Mouse (Mus musculus): ENCODE measurements at regions not wholly inside any gene's neighbourhood (a gene's known extent, or its start where the extent isn't known, plus 50 kb on each side); places are given as distances from the start of the nearest gene placed in this dataset.

GRCm38 (mm10) chr2:57424879-57425278, 187.4 kb downstream of the Gpd2 start:
- WGBS (ENCODE audit: insufficient replicate concordance), result 71% methylated on average over 8 of the region's 8 CpGs

DNA sequence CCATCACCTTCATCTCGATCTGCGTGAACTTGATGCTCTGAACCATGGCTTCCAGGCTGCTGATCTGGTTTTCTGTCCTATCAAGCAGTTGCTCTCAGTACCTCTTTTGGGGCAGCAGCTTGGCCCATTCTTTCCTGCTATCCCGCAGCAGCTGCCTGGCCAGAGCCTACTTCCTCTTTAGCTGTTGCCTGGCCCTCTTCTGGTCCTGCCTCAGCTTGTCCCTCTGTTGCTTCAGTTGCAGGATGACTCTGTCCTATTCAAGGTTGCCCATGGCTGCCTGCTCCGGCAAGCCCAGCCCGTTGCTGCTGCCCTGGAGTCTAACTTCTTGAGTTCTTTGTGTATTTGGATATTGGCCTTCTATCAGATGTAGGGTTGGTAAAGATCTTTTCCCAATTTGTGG, 188.0 kb downstream of the Gpd2 start:
- Histone ChIP-seq H3K4me2 (ENCODE audit: low read depth) (no peak overlapping the region), H3K27ac (no peak overlapping the region), H3K4me1 (replicated peaks; ENCODE audit: control insufficient read depth in 2 of 2, insufficient read depth in 2 of 2, low read length in 1 of 2) (no peaks in the 10 kb centered on the region), H3K4me3 (ENCODE audit: insufficient read depth in 1 of 2, low read depth in 2 of 2, low read length in 2 of 2) (no peak overlapping the region), H3K27me3 (ENCODE audit: control insufficient read depth, insufficient read depth, low read length) (no peaks in the 10 kb centered on the region), H3K9me3 (ENCODE audit: control insufficient read depth, low read length) (no peaks in the 10 kb centered on the region), H3K9ac (replicated peaks) (no peak overlapping the region), H3K36me3 (replicated peaks; ENCODE audit: control insufficient read depth, insufficient read depth, low read depth) (no peaks in the 10 kb centered on the region)
- ATAC-seq (ENCODE audit: insufficient read depth) (no peak), DNase-seq (ENCODE audit: low read depth in 3 of 3, low spot score in 3 of 3) (no peak)
- WGBS (ENCODE audit: insufficient replicate concordance), result 61% methylated on average over 5 of the region's 5 CpGs
- TF ChIP-seq CTCF (IDR thresholded peaks at IDR 0.05; ENCODE audit: low read depth) (no peak), EP300 (IDR thresholded peaks at IDR 0.05; ENCODE audit: low read depth) (no peak)

More at GRCm38 (mm10) chr2:57424879-57425278, 187.4 kb downstream of the Gpd2 start:
- no peak for DNase-seq (ENCODE audit: low read depth in 3 of 3, low spot score in 3 of 3)
- no peak overlapping the region for H3K4me3 ChIP-seq (ENCODE audit: insufficient read depth in 1 of 2, low read depth in 2 of 2, low read length in 2 of 2)
- no peaks in the 10 kb centered on the region for H3K36me3 ChIP-seq (replicated peaks; ENCODE audit: control insufficient read depth, insufficient read depth, low read depth)
- no peak overlapping the region for H3K27ac ChIP-seq
- no peaks in the 10 kb centered on the region for H3K9me3 ChIP-seq (ENCODE audit: control insufficient read depth, low read length)
- H3K9ac ChIP-seq (replicated peaks), result no peak overlapping the region
- no peaks in the 10 kb centered on the region for H3K27me3 ChIP-seq (ENCODE audit: control insufficient read depth, insufficient read depth, low read length)
- H3K4me2 ChIP-seq (ENCODE audit: low read depth), result no peak overlapping the region
- TF ChIP-seq CTCF (IDR thresholded peaks at IDR 0.05; ENCODE audit: low read depth) (no peak), EP300 (IDR thresholded peaks at IDR 0.05; ENCODE audit: low read depth) (no peak)
- no peaks in the 10 kb centered on the region for H3K4me1 ChIP-seq (replicated peaks; ENCODE audit: control insufficient read depth in 2 of 2, insufficient read depth in 2 of 2, low read length in 1 of 2)
- no peak for ATAC-seq (ENCODE audit: insufficient read depth)

DNA sequence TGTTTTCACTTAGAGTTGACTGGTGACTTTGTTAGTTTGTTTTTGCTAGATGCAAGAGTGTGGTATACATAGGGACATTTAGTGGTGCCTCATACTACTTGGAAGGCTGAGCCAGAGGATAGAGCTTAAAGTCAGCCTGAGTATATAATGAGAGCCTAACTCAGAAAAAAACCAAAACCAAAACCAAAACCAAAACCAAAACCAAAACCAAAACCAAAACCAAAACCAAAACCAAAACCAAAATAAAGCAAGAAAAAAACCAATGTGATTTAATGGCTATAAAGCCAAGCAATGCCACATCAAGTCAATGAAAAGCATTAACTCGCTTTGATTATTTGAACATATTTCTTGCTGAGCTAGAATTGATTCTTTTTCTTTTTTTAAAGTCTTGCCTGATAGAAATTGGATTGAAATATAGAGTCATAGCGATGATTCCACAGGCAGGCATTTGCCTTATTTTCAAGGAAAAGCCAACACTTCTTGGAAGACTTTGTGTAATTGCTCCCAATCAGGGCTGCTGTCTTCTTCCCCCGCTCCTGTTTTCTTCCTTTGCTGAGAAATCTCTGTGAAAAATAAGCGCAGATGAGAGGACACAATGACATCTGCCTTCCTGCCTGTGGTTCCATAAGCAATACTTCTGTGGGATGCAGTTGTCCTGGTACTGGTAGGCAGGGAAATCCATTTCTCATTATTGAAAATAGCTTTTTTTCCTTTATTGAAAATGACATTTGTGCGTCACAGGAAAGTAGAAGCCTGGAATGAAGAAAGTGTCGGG, 213.7 kb downstream of the Gpd2 start:
- Histone ChIP-seq H3K27ac (no peak overlapping the region), H3K4me3 (ENCODE audit: insufficient read depth in 1 of 2, low read depth in 2 of 2, low read length in 2 of 2) (no peak overlapping the region), H3K9me3 (ENCODE audit: control insufficient read depth, low read length) (no peaks in the 10 kb centered on the region), H3K4me2 (ENCODE audit: low read depth) (no peak overlapping the region), H3K9ac (replicated peaks) (no peak overlapping the region), H3K4me1 (replicated peaks; ENCODE audit: control insufficient read depth in 2 of 2, insufficient read depth in 2 of 2, low read length in 1 of 2) (no peaks in the 10 kb centered on the region), H3K27me3 (ENCODE audit: control insufficient read depth, insufficient read depth, low read length) (no peaks in the 10 kb centered on the region), H3K36me3 (replicated peaks; ENCODE audit: control insufficient read depth, insufficient read depth, low read depth) (no peaks in the 10 kb centered on the region)
- 75% methylated on average over 6 of the region's 6 CpGs for WGBS (ENCODE audit: insufficient replicate concordance)
- no peak for ATAC-seq (ENCODE audit: insufficient read depth)
- TF ChIP-seq CTCF (IDR thresholded peaks at IDR 0.05; ENCODE audit: low read depth), result no peak
- no peak for TF ChIP-seq EP300 (IDR thresholded peaks at IDR 0.05; ENCODE audit: low read depth)
- no peak for DNase-seq (ENCODE audit: low read depth in 3 of 3, low spot score in 3 of 3)

GRCm38 (mm10) chr2:57453896-57454679, 216.7 kb downstream of the Gpd2 start:
- no peaks in the 10 kb centered on the region for H3K36me3 ChIP-seq (replicated peaks; ENCODE audit: control insufficient read depth, insufficient read depth, low read depth)
- 71% methylated on average over 5 of the region's 5 CpGs for WGBS (ENCODE audit: insufficient replicate concordance)
- H3K9me3 ChIP-seq (ENCODE audit: control insufficient read depth, low read length), result no peaks in the 10 kb centered on the region
- ATAC-seq (ENCODE audit: insufficient read depth) (no peak), DNase-seq (ENCODE audit: low read depth in 3 of 3, low spot score in 3 of 3) (no peak)
- no peaks in the 10 kb centered on the region for H3K27me3 ChIP-seq (ENCODE audit: control insufficient read depth, insufficient read depth, low read length)
- H3K4me2 ChIP-seq (ENCODE audit: low read depth), result no peak overlapping the region
- no peak overlapping the region for H3K9ac ChIP-seq (replicated peaks)
- H3K27ac ChIP-seq, result no peak overlapping the region
- H3K4me1 ChIP-seq (replicated peaks; ENCODE audit: control insufficient read depth in 2 of 2, insufficient read depth in 2 of 2, low read length in 1 of 2), result no peaks in the 10 kb centered on the region
- H3K4me3 ChIP-seq (ENCODE audit: insufficient read depth in 1 of 2, low read depth in 2 of 2, low read length in 2 of 2), result no peak overlapping the region
- TF ChIP-seq EP300 (IDR thresholded peaks at IDR 0.05; ENCODE audit: low read depth) (no peak), CTCF (IDR thresholded peaks at IDR 0.05; ENCODE audit: low read depth) (no peak)

- TF ChIP-seq CTCF (IDR thresholded peaks at IDR 0.05; ENCODE audit: low read depth), result no peak
- TF ChIP-seq EP300 (IDR thresholded peaks at IDR 0.05; ENCODE audit: low read depth), result no peak
- no peak overlapping the region for H3K4me2 ChIP-seq (ENCODE audit: low read depth)
- no peaks in the 10 kb centered on the region for H3K4me1 ChIP-seq (replicated peaks; ENCODE audit: control insufficient read depth in 2 of 2, insufficient read depth in 2 of 2, low read length in 1 of 2)
- WGBS (ENCODE audit: insufficient replicate concordance), result 74% methylated on average over 2 of the region's 2 CpGs
- DNase-seq (ENCODE audit: low read depth in 3 of 3, low spot score in 3 of 3) (no peak), ATAC-seq (ENCODE audit: insufficient read depth) (no peak)
- no peaks in the 10 kb centered on the region for H3K9me3 ChIP-seq (ENCODE audit: control insufficient read depth, low read length)
- no peak overlapping the region for H3K9ac ChIP-seq (replicated peaks)
- no peak overlapping the region for H3K4me3 ChIP-seq (ENCODE audit: insufficient read depth in 1 of 2, low read depth in 2 of 2, low read length in 2 of 2)
- no peak overlapping the region for H3K27ac ChIP-seq
- H3K27me3 ChIP-seq (ENCODE audit: control insufficient read depth, insufficient read depth, low read length), result no peaks in the 10 kb centered on the region
- H3K36me3 ChIP-seq (replicated peaks; ENCODE audit: control insufficient read depth, insufficient read depth, low read depth), result no peaks in the 10 kb centered on the region
Observed at GRCm38 (mm10) chr2:57459901-57460300, 222.5 kb downstream of the Gpd2 start.

Measured in liver, embryonic 14.5 days (tissue).